ENCODE assay signal across 18 mouse cellular contexts in the genomic region with DNA sequence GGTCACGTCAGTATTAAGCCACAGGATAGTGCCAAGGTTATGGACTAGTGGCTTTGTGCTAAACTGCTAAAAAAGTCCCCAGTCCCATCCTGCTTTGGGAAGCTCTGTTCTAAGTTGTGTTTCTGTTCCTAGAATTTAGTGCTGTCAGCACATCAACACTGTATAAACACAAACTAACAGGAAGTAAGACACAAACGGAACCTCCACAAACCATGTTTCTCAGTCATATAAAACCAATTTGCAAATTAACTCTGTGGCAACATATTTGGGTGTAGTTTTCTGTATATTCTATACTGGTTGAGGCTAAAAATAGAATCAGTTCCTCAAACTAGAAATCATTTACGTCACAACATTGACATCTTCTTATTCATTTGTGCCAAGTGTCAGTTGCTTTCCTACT.
"Had no signal": no experiment of that assay in that cellular context is flagged by ENCODE, and none has a peak within 500 bp of the region (broad histone marks: within the 10 kb centered on the region; RNA-seq: fewer than 3 reads in every experiment).

No protein-coding gene starts in this region.

- H3K9me3 ChIP-seq: limb, embryonic 15.5 days; midbrain, embryonic 15.5 days; neural tube, embryonic 13.5 days; stomach, embryonic 15.5 days had no signal

- ATAC-seq: inflammation-experienced regulatory T-cells, adult 6 months; intestine, postnatal 0 days; midbrain, embryonic 15.5 days had no signal

- H3K4me1 ChIP-seq: limb, embryonic 15.5 days; midbrain, embryonic 15.5 days; neural tube, embryonic 13.5 days; stomach, embryonic 15.5 days had no signal

- H3K9ac ChIP-seq: limb, embryonic 15.5 days; midbrain, embryonic 15.5 days; neural tube, embryonic 13.5 days; stomach, embryonic 15.5 days had no signal

- H3K36me3 ChIP-seq: midbrain, embryonic 15.5 days; neural tube, embryonic 13.5 days; stomach, embryonic 15.5 days had no signal

- DNase-seq: kidney, adult 8-10 months; kidney, postnatal 36 days; layer of hippocampus, adult 9-11 months; layer of hippocampus, postnatal 36 days; lung, adult 18-20 months; lung, postnatal 4 days; retina, postnatal 1 day; right cerebral cortex, postnatal 4 days; spleen, adult 18-20 months; thymus, adult 2 months; thymus, postnatal 36 days had no signal

- H3K27me3 ChIP-seq: limb, embryonic 15.5 days; midbrain, embryonic 15.5 days; neural tube, embryonic 13.5 days; stomach, embryonic 15.5 days had no signal

- H3K27ac ChIP-seq: kidney, postnatal 0 days; limb, embryonic 15.5 days; midbrain, embryonic 15.5 days; neural tube, embryonic 13.5 days; stomach, embryonic 15.5 days had no signal

- H3K4me3 ChIP-seq: limb, embryonic 15.5 days; midbrain, embryonic 15.5 days; neural tube, embryonic 13.5 days; stomach, embryonic 15.5 days had no signal

- H3K4me2 ChIP-seq: limb, embryonic 15.5 days; midbrain, embryonic 15.5 days; neural tube, embryonic 13.5 days; stomach, embryonic 15.5 days had no signal
